Mouse (Mus musculus) ES-E14 (cell line): ENCODE measurements at regions not wholly inside any gene's neighbourhood (a gene's known extent, or its start where the extent isn't known, plus 50 kb on each side); places are given as distances from the start of the nearest gene placed in this dataset.

Experiments
- CHD2 ChIP-seq: IDR thresholded peaks from 2 replicates; pipeline ENCODE4 v1.6.1; 2014; ENCODE audit warnings: mild to moderate bottlenecking, low read depth, low read length, inconsistent platforms
- ZC3H11A ChIP-seq: IDR thresholded peaks from 2 replicates; pipeline ENCODE4 v1.6.1; 2012; ENCODE audit warnings: low read depth, mild to moderate bottlenecking, inconsistent platforms, low read length, borderline replicate concordance

GRCm38 (mm10) chr1:71988086-71988485 lies 224.0 kb downstream of the Mreg start:
- TF ChIP-seq ZC3H11A (no peak), CHD2 (no peak)
